Mouse (Mus musculus) kidney, postnatal 4 days (tissue): ENCODE data around the gene Pcp4l1.
"Not testable (repeated sequence)": the region's sequence is repeated elsewhere in the genome, so short reads cannot be mapped to it uniquely, and the experiment has no call there.

Source experiments
- DNase-seq, 2 experiments: peaks; one replicate each; pipeline ENCODE4 v3.0.0; 2021; ENCODE audit warnings: mixed read lengths in 2 of 2

Gene Pcp4l1

GRCm38 (mm10) chr1:171195887-171196397 is at the start of gene Pcp4l1:
Pcp4l1 (minus strand) TSS chr1:171196268.
- DNase-seq, result peak; percentile 61 to 75

- no peak for DNase-seq
These were observed 49.3 kb upstream of the Pcp4l1 start for GRCm38 (mm10) chr1:171245353-171245752.

GRCm38 (mm10) chr1:171241952-171242351 is 45.9 kb upstream of the Pcp4l1 start:
- not testable (repeated sequence) for DNase-seq

- DNase-seq, result no peak
These were observed 44.8 kb upstream of the Pcp4l1 start for GRCm38 (mm10) chr1:171240911-171241310.

GRCm38 (mm10) chr1:171239992-171240744 is 44.1 kb upstream of the Pcp4l1 start:
- DNase-seq, result peak; percentile 57 to 64

- DNase-seq, result peak; percentile 78 to 85
These were observed 42.4 kb upstream of the Pcp4l1 start for GRCm38 (mm10) chr1:171238463-171238862.

- DNase-seq, result no peak
These were observed 41.4 kb upstream of the Pcp4l1 start for GRCm38 (mm10) chr1:171237438-171237837.

GRCm38 (mm10) chr1:171235791-171236190 is 39.7 kb upstream of the Pcp4l1 start:
- no peak for DNase-seq

- DNase-seq, result no peak
These were observed 38.5 kb upstream of the Pcp4l1 start for GRCm38 (mm10) chr1:171234538-171234937.

- DNase-seq, result no peak
These were observed 38.1 kb upstream of the Pcp4l1 start, which contains the start of gene Fcer1g for GRCm38 (mm10) chr1:171234126-171234525. Fcer1g (minus strand) TSS chr1:171234365.

GRCm38 (mm10) chr1:171232800-171233730 is 37.0 kb upstream of the Pcp4l1 start:
- no peak for DNase-seq

GRCm38 (mm10) chr1:171232348-171232747 is 36.3 kb upstream of the Pcp4l1 start:
- DNase-seq, result no peak

GRCm38 (mm10) chr1:171231844-171232243 is 35.8 kb upstream of the Pcp4l1 start:
- DNase-seq, result no peak

- no peak for DNase-seq
These were observed 34.1 kb upstream of the Pcp4l1 start for GRCm38 (mm10) chr1:171230215-171230614.

GRCm38 (mm10) chr1:171229750-171230149 is 33.7 kb upstream of the Pcp4l1 start:
- DNase-seq, result no peak

GRCm38 (mm10) chr1:171227879-171228278 is 31.8 kb upstream of the Pcp4l1 start:
- DNase-seq, result no peak

- DNase-seq, result no peak
These were observed 30.7 kb upstream of the Pcp4l1 start for GRCm38 (mm10) chr1:171226780-171227179.

GRCm38 (mm10) chr1:171224857-171225256 is 28.8 kb upstream of the Pcp4l1 start, which contains the start of gene Apoa2:
Apoa2 (plus strand) TSS chr1:171225054.
- no peak for DNase-seq

- no peak for DNase-seq
These were observed 27.7 kb upstream of the Pcp4l1 start for GRCm38 (mm10) chr1:171223796-171224195.

- DNase-seq, result no peak
These were observed 27.1 kb upstream of the Pcp4l1 start for GRCm38 (mm10) chr1:171223168-171223567.

GRCm38 (mm10) chr1:171222238-171223155 is 26.4 kb upstream of the Pcp4l1 start, which contains the start of gene Tomm40l:
Tomm40l (minus strand) TSS chr1:171222514.
- DNase-seq, result peak; percentile 86 to 94
